Mouse (Mus musculus) kidney, adult 2 months (tissue): ENCODE results near the gene Klhl25. TPM values are rescaled to one million over a fixed set of nuclear protein-coding genes. Genes with fewer than 3 reads are reported as not detected.

Experiments
- DNase-seq: peaks from one replicate; pipeline ENCODE4 v3.0.0; 2021
- H3K27ac ChIP-seq: fragments of 200-500 bp; 2 replicates; pipeline ENCODE4 v1.5.1; 2012; ENCODE audit warnings: low read depth, low read length, control low read depth, inconsistent platforms; ENCODE audit not compliant: insufficient read depth
- H3K27me3 ChIP-seq: fragments of 200-500 bp; replicated peaks from 2 replicates; pipeline ENCODE4 v1.6.1; 2012; ENCODE audit warnings: mild to moderate bottlenecking, moderate library complexity, low read length, inconsistent platforms; ENCODE audit not compliant: control insufficient read depth, insufficient read depth
- H3K36me3 ChIP-seq: fragments of 200-500 bp; 2 replicates; pipeline ENCODE4 v1.6.1; 2012; ENCODE audit warnings: mild to moderate bottlenecking, moderate library complexity, low read length, inconsistent platforms; ENCODE audit not compliant: control insufficient read depth, insufficient read depth
- H3K4me1 ChIP-seq: fragments of 200-500 bp; 2 replicates; pipeline ENCODE4 v1.6.1; 2011; ENCODE audit warnings: low read length; ENCODE audit not compliant: control insufficient read depth, insufficient read depth
- H3K4me3 ChIP-seq: fragments of 200-500 bp; 2 replicates; pipeline ENCODE4 v1.5.1; 2011; ENCODE audit warnings: mild to moderate bottlenecking, low read depth, low read length, control low read depth; ENCODE audit not compliant: insufficient read depth
- CTCF ChIP-seq: fragments of 200-500 bp; conservative IDR thresholded peaks from 2 replicates; pipeline ENCODE4 v1.5.1; 2011; ENCODE audit warnings: low read depth, mild to moderate bottlenecking, control low read depth, low read length, moderate library complexity, mixed read lengths; ENCODE audit not compliant: insufficient read depth, insufficient read length
- POLR2A ChIP-seq: fragments of 200-500 bp; IDR thresholded peaks from one replicate; pipeline ENCODE4 v1.6.1; 2011; ENCODE audit warnings: low read depth, low read length, control low read depth
- WGBS: fragments of 180-500 bp; shearing (Covaris S2); methylation state at CpG from one replicate; pipeline ENCODE4 v1.1.7; 2018; 5-methylcytosine and 5-hydroxymethylcytosine counted together
- polyA plus RNA-seq: library from polyadenylated mRNA; depleted of rRNA; stranded (reverse); fragments of >200 nt; gene quantifications from 2 replicates; pipeline ENCODE4 v1.2.3, GENCODE M21; 2012

The Klhl25 gene
- polyA plus RNA-seq, 1 experiment: 11.7 TPM

GRCm38 (mm10) chr7:75807460-75808304 lies 40.4 kb upstream of the Klhl25 start:
- Histone ChIP-seq H3K4me3 (no peak overlapping the region), H3K4me1 (no peaks in the 10 kb centered on the region), H3K27me3 (no peaks in the 10 kb centered on the region), H3K36me3 (no peaks in the 10 kb centered on the region), H3K27ac (peak overlapping the region; percentile 27; the same call in 1 of the 2 replicates)
- TF ChIP-seq POLR2A: no peak
- peak; percentile 22; the same call in 1 of the 2 replicates for TF ChIP-seq CTCF
- DNase-seq: peak; percentile 57
- WGBS: 49% methylated on average over 17 of the region's 17 CpGs

DNA sequence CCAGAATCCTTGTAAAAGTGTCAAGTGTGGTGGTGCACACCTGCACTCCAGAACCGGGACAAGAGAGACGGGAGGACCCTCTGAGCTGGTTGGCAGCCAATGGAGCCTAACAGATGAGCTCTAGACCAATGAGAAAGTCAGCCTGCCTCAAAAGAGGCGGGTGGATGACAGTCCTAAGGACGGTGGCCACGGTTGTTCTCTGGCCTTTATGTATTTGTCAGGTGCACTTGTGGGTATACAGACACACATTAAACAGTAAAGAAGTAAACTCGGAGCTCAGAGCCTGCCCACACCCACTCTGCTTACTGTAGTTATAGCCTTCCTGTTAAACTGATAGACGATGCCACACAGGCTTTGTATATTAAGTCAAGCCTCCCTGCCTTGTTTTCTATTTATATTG lies 27.4 kb upstream of the Klhl25 start:
- Histone ChIP-seq H3K4me3 (no peak overlapping the region), H3K27me3 (no peaks in the 10 kb centered on the region), H3K36me3 (no peaks in the 10 kb centered on the region), H3K4me1 (no peaks in the 10 kb centered on the region), H3K27ac (no peak overlapping the region)
- 75% methylated on average over 7 of the region's 7 CpGs for WGBS
- TF ChIP-seq POLR2A (no peak), CTCF (no peak)
- DNase-seq: no peak

DNA sequence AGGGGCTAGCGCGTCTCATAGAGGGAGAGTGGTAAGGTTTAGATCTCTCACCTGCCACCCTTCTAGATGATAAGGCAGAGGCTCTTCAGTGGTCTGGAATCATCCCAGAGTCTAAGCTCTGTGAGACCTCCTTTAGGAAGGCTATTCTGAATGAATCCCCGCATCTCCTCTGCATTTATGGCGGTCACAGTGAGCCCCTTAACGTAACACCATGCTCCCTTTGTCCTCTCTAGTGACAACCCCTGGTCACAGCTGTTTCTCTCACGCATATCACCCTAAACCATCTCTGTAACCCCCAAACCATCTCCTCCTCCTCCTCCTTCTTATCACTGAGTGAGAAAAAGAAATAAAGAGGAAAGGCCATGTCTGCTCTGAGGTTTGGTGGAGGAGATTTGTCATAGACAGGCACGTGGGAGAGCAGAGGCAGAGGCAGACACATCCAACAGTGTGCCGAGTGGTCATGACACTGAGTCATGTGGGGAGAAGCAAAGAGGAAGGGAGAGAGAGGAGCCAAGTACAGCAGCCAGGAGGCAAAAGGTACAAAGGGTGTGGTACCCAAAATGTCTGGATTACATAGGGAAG lies 25.9 kb upstream of the Klhl25 start:
- Histone ChIP-seq H3K4me1 (no peaks in the 10 kb centered on the region), H3K27ac (no peak overlapping the region), H3K4me3 (no peak overlapping the region), H3K36me3 (no peaks in the 10 kb centered on the region), H3K27me3 (no peaks in the 10 kb centered on the region)
- TF ChIP-seq CTCF (no peak), POLR2A (no peak)
- 77% methylated on average over 8 of the region's 8 CpGs for whole genome bisulfite sequencing
- no peak for DNase-seq

- H3K27me3 ChIP-seq: no peaks in the 10 kb centered on the region
- H3K27ac ChIP-seq: no peak overlapping the region
- H3K36me3 ChIP-seq: no peaks in the 10 kb centered on the region
- no peak for DNase-seq
- WGBS: 89% methylated on average over 2 of the region's 2 CpGs
- TF ChIP-seq POLR2A (no peak), CTCF (no peak)
- no peaks in the 10 kb centered on the region for H3K4me1 ChIP-seq
- H3K4me3 ChIP-seq: no peak overlapping the region
Measured at GRCm38 (mm10) chr7:75823071-75823470, 25.0 kb upstream of the Klhl25 start.

DNA sequence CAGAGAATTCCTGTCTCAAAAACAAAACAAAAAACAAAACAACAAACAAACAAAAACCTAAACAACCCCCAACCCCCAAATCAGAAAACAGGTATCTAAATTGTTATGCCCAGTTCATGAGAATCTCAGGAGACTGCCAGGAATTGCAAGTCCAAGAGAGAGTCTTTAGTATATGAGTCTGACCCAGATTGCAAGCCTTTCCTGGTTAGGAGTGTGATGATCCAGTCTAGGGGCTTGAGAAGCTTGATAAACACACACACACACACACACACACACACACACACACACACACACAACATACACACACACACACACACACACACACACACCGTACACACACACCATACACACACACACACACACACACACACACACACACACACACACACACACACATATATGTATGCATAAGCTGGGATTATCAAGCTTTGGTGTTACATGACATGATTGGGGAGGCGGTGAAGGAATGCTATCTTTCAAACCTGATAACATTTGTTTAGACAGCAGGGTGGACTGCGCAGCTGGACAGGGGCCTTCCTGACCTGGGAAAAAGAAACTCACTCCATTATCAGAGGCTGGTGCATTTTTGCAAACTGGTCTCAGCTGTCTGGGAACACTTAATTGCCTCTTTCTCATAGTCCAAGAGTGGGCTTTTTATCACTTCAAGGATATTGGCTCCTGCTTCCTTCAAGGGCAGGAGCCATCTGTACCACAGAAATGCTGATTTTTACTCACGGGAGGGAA lies 21.6 kb upstream of the Klhl25 start:
- Histone ChIP-seq H3K36me3 (no peaks in the 10 kb centered on the region), H3K27ac (no peak overlapping the region), H3K4me1 (no peaks in the 10 kb centered on the region), H3K4me3 (no peak overlapping the region), H3K27me3 (no peaks in the 10 kb centered on the region)
- TF ChIP-seq CTCF: no peak
- TF ChIP-seq POLR2A: no peak
- no peak for DNase-seq
- WGBS: 78% methylated on average over 3 of the region's 4 CpGs

GRCm38 (mm10) chr7:75827357-75827756 lies 20.8 kb upstream of the Klhl25 start:
- Histone ChIP-seq H3K4me3 (no peak overlapping the region), H3K4me1 (no peaks in the 10 kb centered on the region), H3K27me3 (no peaks in the 10 kb centered on the region), H3K36me3 (no peaks in the 10 kb centered on the region), H3K27ac (no peak overlapping the region)
- WGBS: 94% methylated on average over 1 of the region's 1 CpGs
- no peak for DNase-seq
- no peak for TF ChIP-seq CTCF
- no peak for TF ChIP-seq POLR2A

DNA sequence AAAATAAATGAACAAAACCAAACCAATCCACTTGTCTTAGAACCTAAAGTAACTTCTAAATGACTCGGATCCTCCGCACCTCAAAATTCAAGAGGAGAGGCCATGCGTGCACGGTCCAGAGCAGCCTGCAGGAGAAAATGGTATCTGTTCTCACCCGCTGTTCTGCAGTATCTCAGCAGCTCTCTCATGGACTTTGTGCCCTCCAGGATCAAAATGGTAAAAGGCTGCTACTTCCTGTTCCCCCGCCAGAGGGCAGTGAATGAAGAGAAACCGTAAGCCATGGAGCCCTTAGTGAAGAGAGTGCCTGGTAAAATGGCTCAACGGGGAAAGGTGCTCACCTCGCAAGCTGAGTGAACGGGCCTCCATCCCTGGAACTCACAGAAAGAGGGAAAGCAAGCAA lies 20.3 kb upstream of the Klhl25 start:
- H3K27ac ChIP-seq: no peak overlapping the region
- no peaks in the 10 kb centered on the region for H3K36me3 ChIP-seq
- no peak overlapping the region for H3K4me3 ChIP-seq
- TF ChIP-seq CTCF: peak; percentile 88
- no peak for TF ChIP-seq POLR2A
- H3K27me3 ChIP-seq: no peaks in the 10 kb centered on the region
- DNase-seq: peak; percentile 80
- 19% methylated on average over 10 of the region's 10 CpGs for WGBS
- no peaks in the 10 kb centered on the region for H3K4me1 ChIP-seq
